Mouse (Mus musculus): Measurements from ENCODE around the gene Iqcf3. TPM values are rescaled to one million over a fixed set of nuclear protein-coding genes. Genes with fewer than 3 reads are reported as not detected.

The Iqcf3 gene
- polyA plus RNA-seq, 1 experiment from 2014 or later = not detected

DNA sequence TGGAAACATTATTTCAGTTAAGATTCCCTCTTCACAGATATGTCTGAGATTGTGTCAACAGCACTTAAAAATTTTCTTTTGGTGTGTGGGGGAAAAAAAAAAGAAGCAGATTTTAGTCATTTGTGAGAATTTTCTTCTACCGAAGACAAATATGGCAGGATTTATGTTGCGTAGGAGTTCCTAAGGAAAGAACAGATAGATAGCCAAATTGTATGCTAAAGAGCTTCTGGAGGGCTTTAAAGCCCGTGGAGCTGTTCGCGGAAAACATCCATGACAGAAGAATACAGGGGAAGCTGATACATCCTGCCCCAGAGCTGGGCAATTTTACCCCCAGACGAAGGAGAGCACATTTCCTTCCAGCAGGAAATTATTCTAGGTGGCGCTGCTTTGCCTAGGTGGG lies 18.6 kb upstream of the Iqcf3 start:
- no peaks in the 10 kb centered on the region for H3K4me1 ChIP-seq (ENCODE audit: control insufficient read depth, insufficient read depth, low read length)
- WGBS = 84% methylated on average over 7 of the region's 7 CpGs
- H3K4me3 ChIP-seq (ENCODE audit: low read depth, low read length) = no peak overlapping the region
- DNase-seq (ENCODE audit: low spot score) = no peak
- H3K27me3 ChIP-seq (ENCODE audit: control insufficient read depth, insufficient read depth, low read length) = no peaks in the 10 kb centered on the region
- H3K9me3 ChIP-seq (replicated peaks; ENCODE audit: control insufficient read depth, low read length) = no peaks in the 10 kb centered on the region
- H3K36me3 ChIP-seq (replicated peaks; ENCODE audit: control insufficient read depth, insufficient read depth, low read depth, low read length) = no peaks in the 10 kb centered on the region
- no peak overlapping the region for H3K9ac ChIP-seq (replicated peaks; ENCODE audit: low read length)
- no peak for ATAC-seq (replicated peaks; ENCODE audit: insufficient number of reproducible peaks, low FRiP score, low TSS enrichment, low read depth)
- no peak overlapping the region for H3K27ac ChIP-seq (replicated peaks; ENCODE audit: low read depth, low read length)
- H3K4me2 ChIP-seq (ENCODE audit: low read depth, low read length) = no peak overlapping the region

GRCm38 (mm10) chr9:106576112-106576511 lies 14.7 kb upstream of the Iqcf3 start:
- H3K27ac ChIP-seq (replicated peaks; ENCODE audit: low read depth, low read length) = no peak overlapping the region
- no peaks in the 10 kb centered on the region for H3K27me3 ChIP-seq (ENCODE audit: control insufficient read depth, insufficient read depth, low read length)
- no peak overlapping the region for H3K9ac ChIP-seq (replicated peaks; ENCODE audit: low read length)
- WGBS = 77% methylated on average over 2 of the region's 2 CpGs
- ATAC-seq (replicated peaks; ENCODE audit: insufficient number of reproducible peaks, low FRiP score, low TSS enrichment, low read depth) (no peak), DNase-seq (ENCODE audit: low spot score) (no peak)
- H3K9me3 ChIP-seq (replicated peaks; ENCODE audit: control insufficient read depth, low read length) = no peaks in the 10 kb centered on the region
- H3K4me2 ChIP-seq (ENCODE audit: low read depth, low read length) = no peak overlapping the region
- H3K4me3 ChIP-seq (ENCODE audit: low read depth, low read length) = no peak overlapping the region
- H3K36me3 ChIP-seq (replicated peaks; ENCODE audit: control insufficient read depth, insufficient read depth, low read depth, low read length) = no peaks in the 10 kb centered on the region
- H3K4me1 ChIP-seq (ENCODE audit: control insufficient read depth, insufficient read depth, low read length) = no peaks in the 10 kb centered on the region

- no peak overlapping the region for H3K4me2 ChIP-seq (ENCODE audit: low read depth, low read length)
- H3K36me3 ChIP-seq (replicated peaks; ENCODE audit: control insufficient read depth, insufficient read depth, low read depth, low read length) = no peaks in the 10 kb centered on the region
- ATAC-seq (replicated peaks; ENCODE audit: insufficient number of reproducible peaks, low FRiP score, low TSS enrichment, low read depth) (no peak), DNase-seq (ENCODE audit: low spot score) (no peak)
- H3K9ac ChIP-seq (replicated peaks; ENCODE audit: low read length) = no peak overlapping the region
- no peak overlapping the region for H3K27ac ChIP-seq (replicated peaks; ENCODE audit: low read depth, low read length)
- no peaks in the 10 kb centered on the region for H3K4me1 ChIP-seq (ENCODE audit: control insufficient read depth, insufficient read depth, low read length)
- no peak overlapping the region for H3K4me3 ChIP-seq (ENCODE audit: low read depth, low read length)
- WGBS = 86% methylated on average over 5 of the region's 5 CpGs
- H3K27me3 ChIP-seq (ENCODE audit: control insufficient read depth, insufficient read depth, low read length) = no peaks in the 10 kb centered on the region
- H3K9me3 ChIP-seq (replicated peaks; ENCODE audit: control insufficient read depth, low read length) = no peaks in the 10 kb centered on the region
These were observed 11.9 kb upstream of the Iqcf3 start for GRCm38 (mm10) chr9:106573366-106573765.

- H3K4me1 ChIP-seq (ENCODE audit: control insufficient read depth, insufficient read depth, low read length) = no peaks in the 10 kb centered on the region
- no peak overlapping the region for H3K27ac ChIP-seq (replicated peaks; ENCODE audit: low read depth, low read length)
- H3K27me3 ChIP-seq (ENCODE audit: control insufficient read depth, insufficient read depth, low read length) = no peaks in the 10 kb centered on the region
- no peaks in the 10 kb centered on the region for H3K9me3 ChIP-seq (replicated peaks; ENCODE audit: control insufficient read depth, low read length)
- no peak for ATAC-seq (replicated peaks; ENCODE audit: insufficient number of reproducible peaks, low FRiP score, low TSS enrichment, low read depth)
- 91% methylated on average over 2 of the region's 2 CpGs for WGBS
- H3K4me3 ChIP-seq (ENCODE audit: low read depth, low read length) = no peak overlapping the region
- no peaks in the 10 kb centered on the region for H3K36me3 ChIP-seq (replicated peaks; ENCODE audit: control insufficient read depth, insufficient read depth, low read depth, low read length)
- H3K4me2 ChIP-seq (ENCODE audit: low read depth, low read length) = no peak overlapping the region
- DNase-seq (ENCODE audit: low spot score) = no peak
- no peak overlapping the region for H3K9ac ChIP-seq (replicated peaks; ENCODE audit: low read length)
These were observed 10.8 kb upstream of the Iqcf3 start for GRCm38 (mm10) chr9:106572186-106572585.

- H3K9me3 ChIP-seq (replicated peaks; ENCODE audit: control insufficient read depth, low read length) = no peaks in the 10 kb centered on the region
- no peak for ATAC-seq (replicated peaks; ENCODE audit: insufficient number of reproducible peaks, low FRiP score, low TSS enrichment, low read depth)
- H3K36me3 ChIP-seq (replicated peaks; ENCODE audit: control insufficient read depth, insufficient read depth, low read depth, low read length) = no peaks in the 10 kb centered on the region
- H3K9ac ChIP-seq (replicated peaks; ENCODE audit: low read length) = no peak within 1 kb of the TSS
- DNase-seq (ENCODE audit: low spot score) = no peak
- H3K27me3 ChIP-seq (ENCODE audit: control insufficient read depth, insufficient read depth, low read length) = no peaks in the 10 kb centered on the region
- H3K4me2 ChIP-seq (ENCODE audit: low read depth, low read length) = no peak within 1 kb of the TSS
- H3K27ac ChIP-seq (replicated peaks; ENCODE audit: low read depth, low read length) = no peak within 1 kb of the TSS
- no peaks in the 10 kb centered on the region for H3K4me1 ChIP-seq (ENCODE audit: control insufficient read depth, insufficient read depth, low read length)
- no peak within 1 kb of the TSS for H3K4me3 ChIP-seq (ENCODE audit: low read depth, low read length)
- 83% methylated on average over 7 of the region's 7 CpGs for WGBS
These were observed 9.5 kb upstream of the Iqcf3 start, which contains the start of gene Iqcf4 for GRCm38 (mm10) chr9:106570896-106571295. Gene Iqcf4, minus strand, starts transcription at chr9:106570996.

GRCm38 (mm10) chr9:106566437-106566836 lies 5.0 kb upstream of the Iqcf3 start:
- H3K27ac ChIP-seq (replicated peaks; ENCODE audit: low read depth, low read length) = no peak overlapping the region
- H3K4me2 ChIP-seq (ENCODE audit: low read depth, low read length) = no peak overlapping the region
- no peak for DNase-seq (ENCODE audit: low spot score)
- H3K4me1 ChIP-seq (ENCODE audit: control insufficient read depth, insufficient read depth, low read length) = no peaks in the 10 kb centered on the region
- H3K4me3 ChIP-seq (ENCODE audit: low read depth, low read length) = no peak overlapping the region
- ATAC-seq (replicated peaks; ENCODE audit: insufficient number of reproducible peaks, low FRiP score, low TSS enrichment, low read depth) = no peak
- H3K9me3 ChIP-seq (replicated peaks; ENCODE audit: control insufficient read depth, low read length) = no peaks in the 10 kb centered on the region
- no peaks in the 10 kb centered on the region for H3K27me3 ChIP-seq (ENCODE audit: control insufficient read depth, insufficient read depth, low read length)
- H3K36me3 ChIP-seq (replicated peaks; ENCODE audit: control insufficient read depth, insufficient read depth, low read depth, low read length) = no peaks in the 10 kb centered on the region
- WGBS = 63% methylated on average over 11 of the region's 11 CpGs
- no peak overlapping the region for H3K9ac ChIP-seq (replicated peaks; ENCODE audit: low read length)

DNA sequence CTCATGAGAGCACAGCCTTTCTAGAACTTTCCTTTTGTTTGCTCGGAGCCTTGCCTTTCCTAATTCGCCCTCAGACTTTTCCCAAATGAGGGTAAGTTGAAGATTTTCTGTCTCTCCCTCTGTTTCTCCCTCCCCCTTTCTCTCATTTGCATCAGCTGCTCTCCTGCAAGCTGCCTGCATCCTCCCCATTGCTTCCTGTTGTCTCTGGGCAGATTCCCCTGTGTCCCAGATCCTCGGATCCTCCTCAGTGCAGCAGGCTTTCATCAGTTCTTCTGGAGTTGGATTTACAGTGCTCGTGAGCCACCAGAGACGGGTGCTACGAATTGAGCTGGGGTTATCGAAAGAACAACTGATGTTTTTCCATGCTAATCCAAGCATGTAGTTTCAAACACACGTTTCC lies 2.6 kb upstream of the Iqcf3 start:
- H3K4me3 ChIP-seq (ENCODE audit: low read depth, low read length) = no peak overlapping the region
- no peaks in the 10 kb centered on the region for H3K9me3 ChIP-seq (replicated peaks; ENCODE audit: control insufficient read depth, low read length)
- H3K4me1 ChIP-seq (ENCODE audit: control insufficient read depth, insufficient read depth, low read length) = no peaks in the 10 kb centered on the region
- H3K27me3 ChIP-seq (ENCODE audit: control insufficient read depth, insufficient read depth, low read length) = no peaks in the 10 kb centered on the region
- H3K9ac ChIP-seq (replicated peaks; ENCODE audit: low read length) = no peak overlapping the region
- WGBS = 76% methylated on average over 8 of the region's 8 CpGs
- H3K27ac ChIP-seq (replicated peaks; ENCODE audit: low read depth, low read length) = no peak overlapping the region
- no peak for ATAC-seq (replicated peaks; ENCODE audit: insufficient number of reproducible peaks, low FRiP score, low TSS enrichment, low read depth)
- H3K4me2 ChIP-seq (ENCODE audit: low read depth, low read length) = no peak overlapping the region
- no peaks in the 10 kb centered on the region for H3K36me3 ChIP-seq (replicated peaks; ENCODE audit: control insufficient read depth, insufficient read depth, low read depth, low read length)
- no peak for DNase-seq (ENCODE audit: low spot score)

- no peak for DNase-seq (ENCODE audit: low spot score)
- Histone ChIP-seq H3K9me3 (replicated peaks; ENCODE audit: control insufficient read depth, low read length) (no peaks in the 10 kb centered on the region), H3K9ac (replicated peaks; ENCODE audit: low read length) (no peak overlapping the region), H3K27me3 (ENCODE audit: control insufficient read depth, insufficient read depth, low read length) (no peaks in the 10 kb centered on the region), H3K4me1 (ENCODE audit: control insufficient read depth, insufficient read depth, low read length) (no peaks in the 10 kb centered on the region), H3K27ac (replicated peaks; ENCODE audit: low read depth, low read length) (no peak overlapping the region), H3K4me2 (ENCODE audit: low read depth, low read length) (no peak overlapping the region), H3K36me3 (replicated peaks; ENCODE audit: control insufficient read depth, insufficient read depth, low read depth, low read length) (no peaks in the 10 kb centered on the region), H3K4me3 (ENCODE audit: low read depth, low read length) (no peak overlapping the region)
- no peak for ATAC-seq (replicated peaks; ENCODE audit: insufficient number of reproducible peaks, low FRiP score, low TSS enrichment, low read depth)
- WGBS = 90% methylated on average over 11 of the region's 11 CpGs
These were observed 860 bp upstream of the Iqcf3 start for GRCm38 (mm10) chr9:106562291-106562690.

Data from embryonic facial prominence, embryonic 11.5 days (tissue).